Mouse (Mus musculus) neural tube, embryonic 10.5 days (tissue): Measurements from ENCODE around the gene Spire2.

Experiments used
- DNase-seq: peaks from one replicate; pipeline ENCODE4 v3.0.0-alpha.2; 2017; ENCODE audit warnings: low spot score; ENCODE audit errors: extremely low spot score

Spire2 gene

GRCm38 (mm10) chr8:123415967-123416943 is 83.7 kb downstream of the Spire2 start:
- DNase-seq: no peak

GRCm38 (mm10) chr8:123416944-123417555 is 84.5 kb downstream of the Spire2 start:
- DNase-seq: no peak
